Mouse (Mus musculus) MEL (cell line): ENCODE data around the gene Tmem199. TPM values are rescaled to one million over a fixed set of nuclear protein-coding genes. Genes with fewer than 3 reads are reported as not detected.

ENCODE experiments used
- DNase-seq: peaks from one replicate; pipeline ENCODE4 v3.0.0; 2011; ENCODE audit warnings: low read depth, low spot score
- H3K27ac ChIP-seq: 2 replicates; pipeline ENCODE4 v1.5.1; 2012; ENCODE audit warnings: low read depth, mild to moderate bottlenecking, control low read depth, low read length, moderate library complexity; ENCODE audit not compliant: control insufficient read depth
- H3K27me3 ChIP-seq, 2 experiments: fragments of 150-350 bp in 1 of 2; sonication (generic) in 1 of 2; 2 replicates each; pipeline ENCODE4 v1.6.1; 2012; ENCODE audit warnings: low read length in 2 of 2, mild to moderate bottlenecking in 2 of 2, improper control_type of control experiment in 1 of 2, moderate library complexity in 1 of 2; ENCODE audit not compliant: insufficient read depth in 2 of 2, control insufficient read depth in 1 of 2
- H3K36me3 ChIP-seq, 2 experiments: 2 replicates each; pipeline ENCODE4 v1.6.1; 2012 to 2014; ENCODE audit warnings: low read length in 2 of 2, improper control_type of control experiment in 1 of 2, inconsistent platforms in 1 of 2, mild to moderate bottlenecking in 1 of 2; ENCODE audit not compliant: insufficient read depth in 2 of 2, control insufficient read depth in 1 of 2
- H3K4me1 ChIP-seq, 2 experiments: fragments of 150-350 bp in 1 of 2; sonication (generic) in 1 of 2; 2 replicates each; pipeline ENCODE4 v1.6.1; 2012; ENCODE audit warnings: low read length in 2 of 2, improper control_type of control experiment in 1 of 2, mild to moderate bottlenecking in 1 of 2; ENCODE audit not compliant: insufficient read depth in 2 of 2, control insufficient read depth in 1 of 2
- H3K4me3 ChIP-seq, 2 experiments: fragments of 150-350 bp in 1 of 2; sonication (generic) in 1 of 2; 2 replicates each; pipeline ENCODE4 v1.5.1; 2012; ENCODE audit warnings: low read depth in 2 of 2, low read length in 2 of 2, mild to moderate bottlenecking in 2 of 2, moderate library complexity in 2 of 2, control low read depth in 1 of 2, improper control_type of control experiment in 1 of 2; ENCODE audit not compliant: control insufficient read depth in 1 of 2, insufficient read depth in 1 of 2
- H3K79me2 ChIP-seq: 2 replicates; pipeline ENCODE4 v1.6.1; 2012; ENCODE audit warnings: mild to moderate bottlenecking, low read length, moderate library complexity; ENCODE audit not compliant: control insufficient read depth, poor library complexity, insufficient read depth
- H3K9ac ChIP-seq: 2 replicates; pipeline ENCODE4 v1.6.1; 2012; ENCODE audit warnings: low read depth, mild to moderate bottlenecking, control low read depth, low read length, moderate library complexity; ENCODE audit not compliant: control insufficient read depth, poor library complexity, severe bottlenecking
- H3K9me3 ChIP-seq: fragments of 150-350 bp; sonication (generic); replicated peaks from 2 replicates; pipeline ENCODE4 v1.6.1; 2012; ENCODE audit warnings: mild to moderate bottlenecking, low read length, improper control_type of control experiment, moderate library complexity; ENCODE audit not compliant: insufficient read depth
- BHLHE40 ChIP-seq: IDR thresholded peaks from 2 replicates; pipeline ENCODE4 v1.6.1; 2012; ENCODE audit warnings: low read depth, mild to moderate bottlenecking, inconsistent platforms, low read length, improper control_type of control experiment, borderline replicate concordance
- CHD1 ChIP-seq: IDR thresholded peaks from 2 replicates; pipeline ENCODE4 v1.6.1; 2012; ENCODE audit warnings: low read depth, mild to moderate bottlenecking, inconsistent platforms, low read length, improper control_type of control experiment
- CHD2 ChIP-seq: IDR thresholded peaks from 2 replicates; pipeline ENCODE4 v1.6.1; 2011; ENCODE audit warnings: low read length, improper control_type of control experiment
- CTCF ChIP-seq, 3 experiments: IDR thresholded peaks in 2 of 3; conservative IDR thresholded peaks in 1 of 3; 2 replicates each; pipeline ENCODE4 v1.5.1; 2011 to 2012; ENCODE audit warnings: low read length in 3 of 3, low read depth in 2 of 3, mild to moderate bottlenecking in 2 of 3, improper control_type of control experiment in 1 of 3, inconsistent platforms in 1 of 3, mixed read lengths in 1 of 3, moderate library complexity in 1 of 3; ENCODE audit not compliant: control insufficient read depth in 1 of 3, insufficient read depth in 1 of 3, poor library complexity in 1 of 3, severe bottlenecking in 1 of 3
- E2F4 ChIP-seq: IDR thresholded peaks from 2 replicates; pipeline ENCODE4 v1.6.1; 2011; ENCODE audit warnings: low read depth, low read length, improper control_type of control experiment, borderline replicate concordance
- ELF1 ChIP-seq: IDR thresholded peaks from 2 replicates; pipeline ENCODE4 v1.6.1; 2014; ENCODE audit warnings: low read depth, mild to moderate bottlenecking, inconsistent platforms, low read length, improper control_type of control experiment, moderate library complexity
- EP300 ChIP-seq, 2 experiments: IDR thresholded peaks; 2 replicates each; pipeline ENCODE4 v1.6.1; 2011; ENCODE audit warnings: improper control_type of control experiment in 2 of 2, low read length in 2 of 2, low read depth in 1 of 2, mild to moderate bottlenecking in 1 of 2
- ETS1 ChIP-seq: IDR thresholded peaks from 2 replicates; pipeline ENCODE4 v1.6.1; 2012; ENCODE audit warnings: low read depth, mild to moderate bottlenecking, inconsistent platforms, low read length, improper control_type of control experiment, moderate library complexity
- GABPA ChIP-seq: IDR thresholded peaks from 2 replicates; pipeline ENCODE4 v1.6.1; 2012; ENCODE audit warnings: low read depth, mild to moderate bottlenecking, inconsistent platforms, low read length, improper control_type of control experiment, moderate library complexity
- HCFC1 ChIP-seq: IDR thresholded peaks from 2 replicates; pipeline ENCODE4 v1.6.1; 2012; ENCODE audit warnings: low read depth, mild to moderate bottlenecking, inconsistent platforms, low read length, improper control_type of control experiment, moderate library complexity
- JUND ChIP-seq: IDR thresholded peaks from 2 replicates; pipeline ENCODE4 v1.6.1; 2011; ENCODE audit warnings: low read depth, mild to moderate bottlenecking, improper control_type of control experiment, low read length
- MAFK ChIP-seq: IDR thresholded peaks from 2 replicates; pipeline ENCODE4 v1.6.1; 2011; ENCODE audit warnings: low read depth, mild to moderate bottlenecking, low read length, improper control_type of control experiment, borderline replicate concordance
- MAX ChIP-seq: IDR thresholded peaks from 2 replicates; pipeline ENCODE4 v1.6.1; 2011; ENCODE audit warnings: low read length, improper control_type of control experiment
- MAZ ChIP-seq: IDR thresholded peaks from 2 replicates; pipeline ENCODE4 v1.6.1; 2012; ENCODE audit warnings: low read depth, mild to moderate bottlenecking, inconsistent platforms, low read length, improper control_type of control experiment
- MEF2A ChIP-seq: IDR thresholded peaks from 2 replicates; pipeline ENCODE4 v1.6.1; 2014; ENCODE audit warnings: low read depth, mild to moderate bottlenecking, inconsistent platforms, low read length, improper control_type of control experiment; ENCODE audit not compliant: poor library complexity, insufficient replicate concordance, severe bottlenecking; ENCODE audit errors: extremely low read depth
- MXI1 ChIP-seq: IDR thresholded peaks from 2 replicates; pipeline ENCODE4 v1.6.1; 2011; ENCODE audit warnings: mild to moderate bottlenecking, low read depth, low read length, improper control_type of control experiment
- MYB ChIP-seq: IDR thresholded peaks from 2 replicates; pipeline ENCODE4 v1.6.1; 2011; ENCODE audit warnings: mild to moderate bottlenecking, low read depth, low read length, improper control_type of control experiment
- MYC ChIP-seq: IDR thresholded peaks from 2 replicates; pipeline ENCODE4 v1.6.1; 2011; ENCODE audit warnings: low read depth, mild to moderate bottlenecking, low read length, improper control_type of control experiment, moderate library complexity
- NELFE ChIP-seq: IDR thresholded peaks from 2 replicates; pipeline ENCODE4 v1.6.1; 2011; ENCODE audit warnings: low read depth, low read length, improper control_type of control experiment
- NRF1 ChIP-seq: IDR thresholded peaks from 2 replicates; pipeline ENCODE4 v1.6.1; 2014; ENCODE audit warnings: low read depth, mild to moderate bottlenecking, inconsistent platforms, low read length, improper control_type of control experiment, moderate library complexity; ENCODE audit not compliant: poor library complexity, insufficient read depth, severe bottlenecking
- POLR2A ChIP-seq, 2 experiments: IDR thresholded peaks; 2 replicates each; pipeline ENCODE4 v1.6.1; 2011 to 2012; ENCODE audit warnings: low read length in 2 of 2, mild to moderate bottlenecking in 2 of 2, control low read depth in 1 of 2, improper control_type of control experiment in 1 of 2, low read depth in 1 of 2, moderate library complexity in 1 of 2; ENCODE audit not compliant: control insufficient read depth in 1 of 2, insufficient read depth in 1 of 2, poor library complexity in 1 of 2
- POLR2AphosphoS2 ChIP-seq: IDR thresholded peaks from 2 replicates; pipeline ENCODE4 v1.6.1; 2011; ENCODE audit warnings: low read length, improper control_type of control experiment
- POLR2AphosphoS5 ChIP-seq: IDR thresholded peaks from 2 replicates; pipeline ENCODE4 v1.6.1; 2012; ENCODE audit warnings: low read depth, borderline replicate concordance, mild to moderate bottlenecking, inconsistent platforms, low read length, moderate library complexity, mixed read lengths
- RAD21 ChIP-seq: IDR thresholded peaks from 2 replicates; pipeline ENCODE4 v1.6.1; 2011; ENCODE audit warnings: mild to moderate bottlenecking, low read depth, low read length, improper control_type of control experiment
- RCOR1 ChIP-seq: IDR thresholded peaks from 2 replicates; pipeline ENCODE4 v1.6.1; 2012; ENCODE audit warnings: low read depth, mild to moderate bottlenecking, inconsistent platforms, low read length, improper control_type of control experiment
- SIN3A ChIP-seq: IDR thresholded peaks from 2 replicates; pipeline ENCODE4 v1.6.1; 2012; ENCODE audit warnings: low read length, improper control_type of control experiment, inconsistent platforms
- SMC3 ChIP-seq: IDR thresholded peaks from 2 replicates; pipeline ENCODE4 v1.6.1; 2011; ENCODE audit warnings: low read depth, low read length, improper control_type of control experiment
- TBP ChIP-seq: IDR thresholded peaks from 2 replicates; pipeline ENCODE4 v1.8.0; 2011; ENCODE audit warnings: low read depth, low read length, improper control_type of control experiment
- TCF12 ChIP-seq: IDR thresholded peaks from 2 replicates; pipeline ENCODE4 v1.6.1; 2014; ENCODE audit warnings: low read depth, mild to moderate bottlenecking, inconsistent platforms, low read length, improper control_type of control experiment, moderate library complexity
- UBTF ChIP-seq: IDR thresholded peaks from 2 replicates; pipeline ENCODE4 v1.6.1; 2012; ENCODE audit warnings: low read depth, mild to moderate bottlenecking, inconsistent platforms, low read length, improper control_type of control experiment, moderate library complexity, borderline replicate concordance; ENCODE audit not compliant: insufficient read depth
- USF1 ChIP-seq: IDR thresholded peaks from 2 replicates; pipeline ENCODE4 v1.6.1; 2014; ENCODE audit warnings: low read depth, mild to moderate bottlenecking, inconsistent platforms, low read length, improper control_type of control experiment, moderate library complexity
- USF2 ChIP-seq, 2 experiments: IDR thresholded peaks; 2 replicates each; pipeline ENCODE4 v1.6.1; 2011 to 2012; ENCODE audit warnings: improper control_type of control experiment in 2 of 2, low read length in 2 of 2, borderline replicate concordance in 1 of 2, inconsistent platforms in 1 of 2, low read depth in 1 of 2, mild to moderate bottlenecking in 1 of 2; ENCODE audit not compliant: insufficient read depth in 1 of 2
- ZC3H11A ChIP-seq: IDR thresholded peaks from 2 replicates; pipeline ENCODE4 v1.6.1; 2012; ENCODE audit warnings: low read depth, mild to moderate bottlenecking, inconsistent platforms, low read length, improper control_type of control experiment
- ZKSCAN1 ChIP-seq: IDR thresholded peaks from 2 replicates; pipeline ENCODE4 v1.6.1; 2012; ENCODE audit warnings: low read depth, mild to moderate bottlenecking, inconsistent platforms, low read length, improper control_type of control experiment, moderate library complexity
- ZNF384 ChIP-seq: IDR thresholded peaks from 2 replicates; pipeline ENCODE4 v1.6.1; 2012; ENCODE audit warnings: low read depth, mild to moderate bottlenecking, inconsistent platforms, low read length, improper control_type of control experiment
- polyA plus RNA-seq, 2 experiments: library from polyadenylated mRNA; stranded (reverse) in 1 of 2; unstranded in 1 of 2; fragments of >175 nt in 1 of 2; fragments of >200 nt in 1 of 2; gene quantifications; 2 replicates each; pipeline versions ENCODE4 v1.2.1 to v1.2.4; 2012; ENCODE audit warnings: low replicate concordance in 2 of 2, low read depth in 1 of 2; ENCODE audit not compliant: insufficient read length in 2 of 2, insufficient read depth in 1 of 2, missing spikeins in 1 of 2
- total RNA-seq: library from RNA; depleted of rRNA; stranded (reverse); fragments of 300-350 nt; gene quantifications from 2 replicates; pipeline ENCODE4 v1.2.3, GENCODE M21; 2012

Tmem199 gene
- total and polyA plus RNA-seq, 3 experiments: 36.5 to 57.1 TPM; not detected in 1

GRCm38 (mm10) chr11:78463286-78464036, 48.5 kb downstream of the Tmem199 start:
- Histone ChIP-seq H3K4me3 (peak overlapping the region; percentile 26 to 34; a peak in 3 of 4 replicates), H3K27me3 (no peaks in the 10 kb centered on the region), H3K27ac (peak overlapping the region; percentile 75), H3K36me3 (peaks cover 0 to 31% of the 10 kb centered on the region in 2 experiments; a peak in 2 of 4 replicates), H3K4me1 (peaks cover 20 to 44% of the 10 kb centered on the region in 2 experiments), H3K9ac (peak overlapping the region; percentile 52), H3K79me2 (no peaks in the 10 kb centered on the region; the same call in 1 of the 2 replicates), H3K9me3 (no peaks in the 10 kb centered on the region)
- peak; percentile 84 for DNase-seq
- TF ChIP-seq TBP (peak; percentile 64), MAFK (peak; percentile 64; the same call in 1 of the 2 replicates), UBTF (no peak), MYB (peak; percentile 66), NELFE (no peak), ELF1 (peak; percentile 34; the same call in 1 of the 2 replicates), USF2 (IDR thresholded peaks at IDR 0.05; ENCODE audit: borderline replicate concordance in 1 of 2, insufficient read depth in 1 of 2, low read depth in 1 of 2, low read length in 2 of 2) (no peak), POLR2AphosphoS5 (no peak), E2F4 (no peak), EP300 (IDR thresholded peaks at IDR 0.05; ENCODE audit: low read depth in 1 of 2, low read length in 2 of 2) (peak; percentile 95 to 97), TCF12 (peak; percentile 85), USF1 (peak; percentile 44; the same call in 1 of the 2 replicates), ZC3H11A (no peak), BHLHE40 (peak; percentile 69), HCFC1 (no peak), NRF1 (no peak), POLR2AphosphoS2 (no peak), JUND (peak; percentile 92; the same call in 1 of the 2 replicates), GABPA (no peak), ZKSCAN1 (no peak), SMC3 (no peak), SIN3A (peak; percentile 95), MXI1 (peak; percentile 55; the same call in 1 of the 2 replicates), CHD2 (no peak), MEF2A (no peak), MAX (peak; percentile 66), ETS1 (peak; percentile 100), ZNF384 (no peak), CHD1 (no peak), POLR2A (IDR thresholded peaks at IDR 0.05; ENCODE audit: control insufficient read depth in 1 of 2, insufficient read depth in 1 of 2, low read depth in 1 of 2, low read length in 2 of 2, poor library complexity in 1 of 2) (0 out of 4 replicates have a peak, but pooled peaks of 1 of the 2 experiments have one; percentile 28), MYC (no peak; the same call in none of the 2 replicates), RCOR1 (peak; percentile 87), MAZ (no peak), CTCF (IDR thresholded peaks at IDR 0.05 in 2 of 3, conservative IDR thresholded peaks at IDR 0.05 in 1 of 3; ENCODE audit: control insufficient read depth in 1 of 3, insufficient read depth in 1 of 3, low read depth in 2 of 3, low read length in 3 of 3, poor library complexity in 1 of 3, severe bottlenecking in 1 of 3) (no peak), RAD21 (no peak)
